Mouse (Mus musculus) midbrain, embryonic 11.5 days (tissue): ENCODE measurements around the gene Rmi2. TPM values are rescaled to one million over a fixed set of nuclear protein-coding genes. Genes with fewer than 3 reads are reported as not detected.

Source experiments
- ATAC-seq: fragments of 200-750 bp; cut with Nextera tagmentation; 2 replicates; pipeline ENCODE4 v1.8.0; 2017; ENCODE audit warnings: moderate TSS enrichment, moderate library complexity; ENCODE audit not compliant: low FRiP score
- DNase-seq: peaks from one replicate; pipeline ENCODE4 v3.0.0; 2015; ENCODE audit warnings: low spot score; ENCODE audit errors: missing footprints
- H3K27ac ChIP-seq: fragments of 300-500 bp; sonication (generic); 2 replicates; pipeline ENCODE4 v1.5.1; 2014; ENCODE audit warnings: low read depth, low read length
- H3K27me3 ChIP-seq: fragments of 300-500 bp; sonication (generic); 2 replicates; pipeline ENCODE4 v1.6.1; 2014; ENCODE audit warnings: mild to moderate bottlenecking, low read length, moderate library complexity, mixed read lengths; ENCODE audit not compliant: control insufficient read depth, insufficient read depth
- H3K36me3 ChIP-seq: fragments of 300-500 bp; sonication (generic); 2 replicates; pipeline ENCODE4 v1.6.1; 2014; ENCODE audit warnings: mild to moderate bottlenecking, low read length, moderate library complexity, mixed read lengths; ENCODE audit not compliant: control insufficient read depth, insufficient read depth
- H3K4me1 ChIP-seq: fragments of 300-500 bp; sonication (generic); 2 replicates; pipeline ENCODE4 v1.6.1; 2014; ENCODE audit warnings: low read length; ENCODE audit not compliant: control insufficient read depth, insufficient read depth
- H3K4me2 ChIP-seq: fragments of 300-500 bp; sonication (generic); 2 replicates; pipeline ENCODE4 v1.6.1; 2014; ENCODE audit warnings: mild to moderate bottlenecking, moderate library complexity
- H3K4me3 ChIP-seq: fragments of 300-500 bp; sonication (generic); 2 replicates; pipeline ENCODE4 v1.5.1; 2014; ENCODE audit warnings: low read depth, low read length
- H3K9ac ChIP-seq: fragments of 300-500 bp; sonication (generic); 2 replicates; pipeline ENCODE4 v1.6.1; 2014; ENCODE audit warnings: low read length
- H3K9me3 ChIP-seq: fragments of 300-500 bp; sonication (generic); 2 replicates; pipeline ENCODE4 v1.6.1; 2016; ENCODE audit warnings: low read length; ENCODE audit not compliant: control insufficient read depth
- WGBS: fragments of 180-500 bp; shearing (Covaris S2); extraction: QIAGEN DNeasy Blood & Tissue Kit; methylation state at CpG from one replicate; pipeline ENCODE4 v1.1.7; 2014; 5-methylcytosine and 5-hydroxymethylcytosine counted together
- polyA plus RNA-seq: library from polyadenylated mRNA; unstranded; fragments of >200 nt; fragmentation: Nextera tagmentation; extraction: Ambion mirVana; gene quantifications from 2 replicates; pipeline ENCODE4 v1.2.1, GENCODE M21; 2014

The Rmi2 gene
- polyA plus RNA-seq, 1 experiment from 2014 or later, result 2.9 TPM

- ATAC-seq (no peak), DNase-seq (no peak)
- no peaks in the 10 kb centered on the region for H3K36me3 ChIP-seq
- no peak overlapping the region for H3K4me3 ChIP-seq
- H3K4me2 ChIP-seq, result no peak overlapping the region
- H3K27ac ChIP-seq, result no peak overlapping the region
- H3K27me3 ChIP-seq, result no peaks in the 10 kb centered on the region
- no peaks in the 10 kb centered on the region for H3K4me1 ChIP-seq
- H3K9me3 ChIP-seq, result no peaks in the 10 kb centered on the region
- 80% methylated on average over 3 of the region's 3 CpGs for WGBS
- no peak overlapping the region for H3K9ac ChIP-seq
These were observed 81.4 kb downstream of the Rmi2 start for GRCm38 (mm10) chr16:10916271-10916670.

- no peak overlapping the region for H3K27ac ChIP-seq
- no peaks in the 10 kb centered on the region for H3K27me3 ChIP-seq
- no peak overlapping the region for H3K4me2 ChIP-seq
- no peaks in the 10 kb centered on the region for H3K36me3 ChIP-seq
- H3K9ac ChIP-seq, result no peak overlapping the region
- H3K4me3 ChIP-seq, result no peak overlapping the region
- ATAC-seq (no peak), DNase-seq (no peak)
- no peaks in the 10 kb centered on the region for H3K4me1 ChIP-seq
- no peaks in the 10 kb centered on the region for H3K9me3 ChIP-seq
These were observed 85.0 kb downstream of the Rmi2 start for GRCm38 (mm10) chr16:10919856-10920255.

GRCm38 (mm10) chr16:10923561-10923960 lies 88.7 kb downstream of the Rmi2 start:
- ATAC-seq (no peak), DNase-seq (no peak)
- no peaks in the 10 kb centered on the region for H3K9me3 ChIP-seq
- no peak overlapping the region for H3K9ac ChIP-seq
- WGBS, result 76% methylated on average over 5 of the region's 5 CpGs
- no peak overlapping the region for H3K27ac ChIP-seq
- H3K36me3 ChIP-seq, result no peaks in the 10 kb centered on the region
- H3K4me2 ChIP-seq, result no peak overlapping the region
- no peaks in the 10 kb centered on the region for H3K27me3 ChIP-seq
- H3K4me1 ChIP-seq, result no peaks in the 10 kb centered on the region
- no peak overlapping the region for H3K4me3 ChIP-seq

- no peak for DNase-seq
- no peak for ATAC-seq
- WGBS, result 66% methylated on average over 7 of the region's 7 CpGs
- H3K9ac ChIP-seq, result no peak overlapping the region
- H3K27ac ChIP-seq, result no peak overlapping the region
- H3K4me3 ChIP-seq, result no peak overlapping the region
- no peak overlapping the region for H3K4me2 ChIP-seq
- H3K36me3 ChIP-seq, result no peaks in the 10 kb centered on the region
- H3K27me3 ChIP-seq, result no peaks in the 10 kb centered on the region
- H3K4me1 ChIP-seq, result no peaks in the 10 kb centered on the region
- no peaks in the 10 kb centered on the region for H3K9me3 ChIP-seq
These were observed 90.8 kb downstream of the Rmi2 start for GRCm38 (mm10) chr16:10925591-10926180.

GRCm38 (mm10) chr16:10927026-10927425 lies 92.2 kb downstream of the Rmi2 start:
- H3K4me3 ChIP-seq, result no peak overlapping the region
- H3K4me1 ChIP-seq, result no peaks in the 10 kb centered on the region
- WGBS, result 88% methylated on average over 1 of the region's 1 CpGs
- H3K27ac ChIP-seq, result no peak overlapping the region
- H3K27me3 ChIP-seq, result no peaks in the 10 kb centered on the region
- no peaks in the 10 kb centered on the region for H3K9me3 ChIP-seq
- no peak for ATAC-seq
- no peak overlapping the region for H3K4me2 ChIP-seq
- no peak overlapping the region for H3K9ac ChIP-seq
- H3K36me3 ChIP-seq, result no peaks in the 10 kb centered on the region
- DNase-seq, result no peak

GRCm38 (mm10) chr16:10933372-10933771 lies 98.5 kb downstream of the Rmi2 start:
- 80% methylated on average over 3 of the region's 3 CpGs for WGBS
- ATAC-seq (no peak), DNase-seq (no peak)
- Histone ChIP-seq H3K4me2 (no peak overlapping the region), H3K9me3 (no peaks in the 10 kb centered on the region), H3K27me3 (no peaks in the 10 kb centered on the region), H3K9ac (no peak overlapping the region), H3K4me1 (peaks cover 13% of the 10 kb centered on the region), H3K27ac (no peak overlapping the region), H3K36me3 (no peaks in the 10 kb centered on the region), H3K4me3 (no peak overlapping the region)

GRCm38 (mm10) chr16:10934047-10934446 lies 99.2 kb downstream of the Rmi2 start:
- ATAC-seq (no peak), DNase-seq (no peak)
- Histone ChIP-seq H3K27ac (no peak overlapping the region), H3K9me3 (no peaks in the 10 kb centered on the region), H3K9ac (no peak overlapping the region), H3K4me1 (peaks cover 13% of the 10 kb centered on the region), H3K4me2 (no peak overlapping the region), H3K4me3 (no peak overlapping the region), H3K36me3 (no peaks in the 10 kb centered on the region), H3K27me3 (no peaks in the 10 kb centered on the region)
- WGBS, result 100% methylated on average over 1 of the region's 1 CpGs

- Histone ChIP-seq H3K9ac (no peak overlapping the region), H3K27me3 (no peaks in the 10 kb centered on the region), H3K4me3 (no peak overlapping the region), H3K36me3 (no peaks in the 10 kb centered on the region), H3K4me1 (peaks cover 13% of the 10 kb centered on the region), H3K4me2 (no peak overlapping the region), H3K27ac (peak overlapping the region; percentile 78; the same call in 1 of the 2 replicates), H3K9me3 (no peaks in the 10 kb centered on the region)
- 18% methylated on average over 4 of the region's 5 CpGs for WGBS
- peak; percentile 93 for ATAC-seq
- DNase-seq, result peak; percentile 88
These were observed 102.0 kb downstream of the Rmi2 start for GRCm38 (mm10) chr16:10936700-10937319.

- ATAC-seq (no peak), DNase-seq (no peak)
- Histone ChIP-seq H3K4me2 (no peak overlapping the region), H3K27me3 (no peaks in the 10 kb centered on the region), H3K36me3 (no peaks in the 10 kb centered on the region), H3K4me3 (no peak overlapping the region), H3K9ac (no peak overlapping the region), H3K27ac (peak overlapping the region; percentile 42; the same call in 1 of the 2 replicates), H3K4me1 (peaks cover 13% of the 10 kb centered on the region), H3K9me3 (no peaks in the 10 kb centered on the region)
- WGBS, result 84% methylated on average over 11 of the region's 11 CpGs
These were observed 102.6 kb downstream of the Rmi2 start for GRCm38 (mm10) chr16:10937497-10937896.
